Mouse (Mus musculus) hindbrain, embryonic 12.5 days (tissue): ENCODE data around the gene Pbp2. TPM values are rescaled to one million over a fixed set of nuclear protein-coding genes. Genes with fewer than 3 reads are reported as not detected.

Experiments used
- ATAC-seq: fragments of 200-750 bp; cut with Nextera tagmentation; 2 replicates; pipeline ENCODE4 v1.8.0; 2017; ENCODE audit warnings: moderate TSS enrichment; ENCODE audit not compliant: low FRiP score
- H3K27ac ChIP-seq: fragments of 300-500 bp; sonication (generic); 2 replicates; pipeline ENCODE4 v1.5.1; 2016; ENCODE audit warnings: mild to moderate bottlenecking
- H3K27me3 ChIP-seq: fragments of 300-500 bp; sonication (generic); 2 replicates; pipeline ENCODE4 v1.6.1; 2016; ENCODE audit warnings: mild to moderate bottlenecking
- H3K36me3 ChIP-seq: fragments of 300-500 bp; sonication (generic); 2 replicates; pipeline ENCODE4 v1.6.1; 2016; ENCODE audit warnings: mild to moderate bottlenecking
- H3K4me1 ChIP-seq: fragments of 300-500 bp; sonication (generic); 2 replicates; pipeline ENCODE4 v1.6.1; 2016
- H3K4me2 ChIP-seq: fragments of 300-500 bp; sonication (generic); replicated peaks from 2 replicates; pipeline ENCODE4 v1.6.1; 2016; ENCODE audit warnings: mild to moderate bottlenecking
- H3K4me3 ChIP-seq: fragments of 300-500 bp; sonication (generic); 2 replicates; pipeline ENCODE4 v1.5.1; 2016; ENCODE audit warnings: mild to moderate bottlenecking
- H3K9ac ChIP-seq: fragments of 300-500 bp; sonication (generic); 2 replicates; pipeline ENCODE4 v1.6.1; 2016; ENCODE audit warnings: mild to moderate bottlenecking, moderate library complexity
- H3K9me3 ChIP-seq: fragments of 300-500 bp; sonication (generic); replicated peaks from 2 replicates; pipeline ENCODE4 v1.6.1; 2016; ENCODE audit warnings: mild to moderate bottlenecking
- WGBS: fragments of 180-500 bp; shearing (Covaris S2); methylation state at CpG from one replicate; pipeline ENCODE4 v1.1.7; 2016; 5-methylcytosine and 5-hydroxymethylcytosine counted together
- polyA plus RNA-seq: library from polyadenylated mRNA; unstranded; fragments of >200 nt; fragmentation: Nextera tagmentation; extraction: Ambion mirVana; gene quantifications from 2 replicates; pipeline ENCODE4 v1.2.1, GENCODE M21; 2016

Gene Pbp2
- polyA plus RNA-seq: 0.18 and 0.22 TPM in 2 replicates

DNA sequence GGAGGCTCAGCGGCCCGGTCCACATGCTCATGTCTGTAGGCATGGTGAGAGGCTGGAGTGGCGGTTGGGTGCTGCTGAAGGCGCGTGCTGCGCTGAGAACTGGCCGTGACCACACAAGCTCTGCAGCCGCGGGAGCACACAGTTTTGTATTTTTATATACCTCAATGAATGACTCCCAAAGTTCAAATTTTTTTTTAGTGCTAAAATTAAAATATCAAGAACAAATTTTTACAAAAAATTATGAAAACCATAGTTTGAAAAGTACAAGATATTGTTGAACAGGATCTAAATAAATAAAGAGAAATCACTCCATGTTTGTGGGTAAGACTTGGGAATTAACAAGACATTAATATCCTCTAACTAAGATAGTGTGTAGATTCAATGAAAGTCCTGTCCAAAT, at the start of gene Pbp2:
Gene Pbp2, minus strand, starts transcription at position 101 of the 400 bp plus-strand sequence.
- no peaks in the 10 kb centered on the region for H3K27me3 ChIP-seq
- 94% methylated on average over 9 of the region's 9 CpGs for WGBS
- no peak within 1 kb of the TSS for H3K27ac ChIP-seq
- H3K4me2 ChIP-seq: no peak within 1 kb of the TSS
- H3K4me1 ChIP-seq: 0 out of 2 replicates have a peak, but pooled peaks cover 3% of the 10 kb centered on the region
- ATAC-seq: no peak
- no peaks in the 10 kb centered on the region for H3K9me3 ChIP-seq
- no peak within 1 kb of the TSS for H3K9ac ChIP-seq
- no peak within 1 kb of the TSS for H3K4me3 ChIP-seq
- no peaks in the 10 kb centered on the region for H3K36me3 ChIP-seq

DNA sequence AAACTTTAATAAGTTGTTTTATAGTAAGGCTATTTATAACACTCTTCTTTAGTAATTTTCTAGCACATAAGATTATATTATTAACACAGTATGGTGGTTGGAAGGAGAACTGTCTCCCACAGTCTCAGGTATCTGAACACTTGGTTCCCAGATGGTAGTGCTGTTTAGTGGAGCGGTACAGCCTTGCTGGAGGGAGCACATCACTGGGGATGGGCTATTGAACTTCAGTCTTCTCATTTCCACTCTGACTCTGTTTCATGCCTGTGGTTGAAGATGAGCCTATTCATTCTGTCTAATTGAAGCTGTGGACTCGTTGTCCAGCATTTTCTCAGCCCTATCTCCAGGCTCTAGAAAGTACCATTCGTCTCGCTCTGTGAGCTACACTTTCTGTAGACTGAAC, 44.7 kb upstream of the Pbp2 start:
- H3K36me3 ChIP-seq: no peaks in the 10 kb centered on the region
- H3K9ac ChIP-seq: no peak overlapping the region
- 0 out of 2 replicates have a peak, but pooled peaks cover 4% of the 10 kb centered on the region for H3K4me1 ChIP-seq
- H3K9me3 ChIP-seq: no peaks in the 10 kb centered on the region
- no peak overlapping the region for H3K4me3 ChIP-seq
- 88% methylated on average over 4 of the region's 4 CpGs for WGBS
- H3K4me2 ChIP-seq: no peak overlapping the region
- no peak for ATAC-seq
- H3K27me3 ChIP-seq: no peaks in the 10 kb centered on the region
- no peak overlapping the region for H3K27ac ChIP-seq

DNA sequence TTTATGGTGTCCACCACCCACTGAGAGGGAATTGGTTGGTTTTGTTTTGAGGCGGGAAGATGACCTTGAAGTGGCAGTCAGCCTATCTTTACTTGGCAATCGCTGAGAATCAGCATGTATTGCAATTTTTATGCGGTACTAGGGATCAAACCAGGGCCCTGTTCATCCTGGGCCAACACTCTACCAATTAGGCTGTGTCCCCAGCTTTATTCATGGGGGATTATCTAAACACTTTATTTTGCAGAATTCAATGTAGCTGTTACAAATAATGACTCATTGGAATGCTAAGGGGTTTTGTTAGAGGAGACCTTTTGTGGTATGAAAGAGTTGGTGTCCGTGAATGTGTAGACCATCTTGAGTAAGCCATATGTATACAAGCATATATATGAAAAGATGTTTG, 42.3 kb upstream of the Pbp2 start:
- H3K4me1 ChIP-seq: 0 out of 2 replicates have a peak, but pooled peaks cover 4% of the 10 kb centered on the region
- no peaks in the 10 kb centered on the region for H3K36me3 ChIP-seq
- no peaks in the 10 kb centered on the region for H3K9me3 ChIP-seq
- no peak for ATAC-seq
- H3K4me2 ChIP-seq: no peak overlapping the region
- no peak overlapping the region for H3K4me3 ChIP-seq
- no peak overlapping the region for H3K27ac ChIP-seq
- WGBS: 83% methylated on average over 4 of the region's 4 CpGs
- no peaks in the 10 kb centered on the region for H3K27me3 ChIP-seq
- no peak overlapping the region for H3K9ac ChIP-seq

DNA sequence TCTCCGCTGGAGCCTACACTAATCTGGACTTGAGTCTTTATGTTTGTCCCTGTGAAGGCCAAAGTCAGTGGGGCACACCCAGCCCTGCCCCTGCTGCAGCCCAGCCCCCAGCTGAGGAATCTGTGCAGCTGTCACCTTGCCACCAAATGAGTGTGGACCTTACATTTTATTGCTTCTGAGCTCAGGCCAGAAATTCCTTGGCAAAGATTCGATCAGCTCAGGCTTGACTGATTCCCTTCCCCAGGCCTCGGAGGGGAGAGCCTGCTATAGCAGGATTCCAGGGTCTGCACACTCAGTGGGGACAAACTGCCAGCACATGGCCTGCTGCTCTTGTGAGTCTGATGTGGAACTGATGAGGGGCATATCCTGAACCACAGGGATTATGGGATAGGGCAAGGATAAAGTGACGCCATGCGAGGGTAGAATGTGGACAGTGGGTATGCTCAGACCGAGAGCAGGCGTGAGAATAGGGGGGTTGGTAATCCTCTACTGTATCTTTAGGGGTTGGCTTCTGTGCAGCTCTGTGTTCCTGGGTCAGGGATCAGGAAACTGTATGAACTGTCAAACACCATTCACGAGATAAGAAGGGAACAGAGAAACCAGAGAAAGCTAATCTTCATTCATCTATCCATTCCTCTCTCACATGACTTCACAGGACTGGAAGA, 41.6 kb upstream of the Pbp2 start:
- Histone ChIP-seq H3K4me2 (no peak overlapping the region), H3K27ac (peak overlapping the region; percentile 44; the same call in 1 of the 2 replicates), H3K9me3 (no peaks in the 10 kb centered on the region), H3K27me3 (no peaks in the 10 kb centered on the region), H3K4me3 (no peak overlapping the region), H3K4me1 (0 out of 2 replicates have a peak, but pooled peaks cover 4% of the 10 kb centered on the region), H3K36me3 (no peaks in the 10 kb centered on the region), H3K9ac (no peak overlapping the region)
- 75% methylated on average over 8 of the region's 8 CpGs for WGBS
- ATAC-seq: no peak

DNA sequence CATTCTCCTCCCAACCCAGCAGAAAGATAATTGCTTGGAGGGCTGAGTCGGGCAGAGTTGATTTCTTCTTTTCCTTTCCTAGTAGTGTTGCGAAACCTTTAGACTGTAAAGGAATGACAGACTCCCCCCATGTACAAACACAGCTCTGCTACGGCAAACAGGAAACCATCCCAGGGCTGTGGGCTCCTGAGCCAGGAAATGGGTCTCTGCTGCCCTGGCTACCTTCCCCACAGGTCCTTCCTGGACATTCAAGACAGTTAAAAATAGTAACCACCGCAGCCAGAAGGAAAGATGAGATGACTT, 30.8 kb upstream of the Pbp2 start:
- no peak overlapping the region for H3K4me2 ChIP-seq
- no peak for ATAC-seq
- WGBS: 73% methylated on average over 4 of the region's 4 CpGs

DNA sequence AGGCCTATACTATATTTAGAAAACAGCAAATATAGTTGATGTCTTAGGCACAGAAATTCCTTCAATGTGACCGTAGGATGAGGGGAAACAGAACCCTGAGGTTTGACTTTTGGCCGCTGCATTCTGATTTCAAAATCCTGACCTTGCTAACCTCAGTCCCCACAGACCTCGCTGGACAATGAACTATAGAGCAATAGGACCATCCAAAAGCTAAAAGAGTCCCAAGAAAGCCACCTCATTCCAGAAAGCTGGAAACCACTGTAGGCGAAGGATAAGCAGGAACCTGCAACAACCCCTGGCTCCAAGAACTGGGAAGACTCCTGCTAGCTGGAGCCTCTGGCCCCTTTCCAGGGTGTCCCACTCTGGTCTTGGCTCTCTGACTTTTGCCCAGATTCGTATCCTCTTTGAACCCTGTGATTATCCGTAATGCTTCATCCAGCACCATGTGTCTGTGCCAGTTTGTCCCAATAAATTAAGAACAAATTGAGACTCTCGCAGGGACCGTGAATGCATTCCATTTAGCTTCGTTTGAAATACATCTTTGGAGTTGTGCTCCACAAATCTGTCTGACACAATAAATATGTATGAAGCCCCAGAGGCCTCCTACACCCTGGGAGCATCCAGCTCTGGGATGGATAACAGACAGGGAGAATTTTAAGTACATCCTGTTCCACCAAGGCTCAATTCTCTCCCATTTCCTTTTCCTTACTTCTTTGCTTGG, 30.3 kb upstream of the Pbp2 start:
- no peak for ATAC-seq
- 80% methylated on average over 9 of the region's 9 CpGs for WGBS

More for the DNA sequence above, 30.8 kb upstream of the Pbp2 start:
- H3K27me3 ChIP-seq: no peaks in the 10 kb centered on the region
- H3K27ac ChIP-seq: no peak overlapping the region
- H3K4me3 ChIP-seq: no peak overlapping the region
- H3K9ac ChIP-seq: no peak overlapping the region
- H3K9me3 ChIP-seq: no peaks in the 10 kb centered on the region
- H3K4me1 ChIP-seq: no peaks in the 10 kb centered on the region
- H3K36me3 ChIP-seq: no peaks in the 10 kb centered on the region

DNA sequence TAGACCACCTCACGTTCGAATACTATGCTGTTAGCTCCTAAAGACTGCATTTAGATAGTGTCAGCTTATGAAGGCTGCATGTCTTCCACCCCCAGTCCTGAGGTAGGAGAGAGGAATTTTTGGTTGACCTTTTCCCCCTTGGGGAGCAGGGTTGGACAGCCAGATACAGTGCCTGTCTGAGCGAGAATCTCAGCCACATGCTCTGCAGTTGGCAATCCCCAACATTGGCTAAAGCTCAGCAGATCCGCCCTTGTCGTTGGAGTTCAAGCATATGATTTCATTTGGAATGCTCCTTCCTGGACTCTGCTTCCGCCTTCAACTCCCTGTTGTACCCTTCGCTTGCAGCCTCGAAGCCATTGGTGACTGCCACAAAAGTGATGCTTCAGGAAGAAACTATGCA, 26.2 kb upstream of the Pbp2 start:
- Histone ChIP-seq H3K4me2 (no peak overlapping the region), H3K27ac (no peak overlapping the region), H3K4me3 (no peak overlapping the region), H3K27me3 (no peaks in the 10 kb centered on the region), H3K36me3 (no peaks in the 10 kb centered on the region), H3K9ac (no peak overlapping the region), H3K4me1 (peaks cover 22% of the 10 kb centered on the region), H3K9me3 (no peaks in the 10 kb centered on the region)
- ATAC-seq: no peak
- 88% methylated on average over 8 of the region's 8 CpGs for WGBS

More for the DNA sequence above, 30.3 kb upstream of the Pbp2 start:
- no peaks in the 10 kb centered on the region for H3K36me3 ChIP-seq
- H3K4me2 ChIP-seq: no peak overlapping the region
- H3K27me3 ChIP-seq: no peaks in the 10 kb centered on the region
- H3K9me3 ChIP-seq: no peaks in the 10 kb centered on the region
- no peak overlapping the region for H3K4me3 ChIP-seq
- H3K9ac ChIP-seq: no peak overlapping the region
- H3K4me1 ChIP-seq: no peaks in the 10 kb centered on the region
- H3K27ac ChIP-seq: no peak overlapping the region

DNA sequence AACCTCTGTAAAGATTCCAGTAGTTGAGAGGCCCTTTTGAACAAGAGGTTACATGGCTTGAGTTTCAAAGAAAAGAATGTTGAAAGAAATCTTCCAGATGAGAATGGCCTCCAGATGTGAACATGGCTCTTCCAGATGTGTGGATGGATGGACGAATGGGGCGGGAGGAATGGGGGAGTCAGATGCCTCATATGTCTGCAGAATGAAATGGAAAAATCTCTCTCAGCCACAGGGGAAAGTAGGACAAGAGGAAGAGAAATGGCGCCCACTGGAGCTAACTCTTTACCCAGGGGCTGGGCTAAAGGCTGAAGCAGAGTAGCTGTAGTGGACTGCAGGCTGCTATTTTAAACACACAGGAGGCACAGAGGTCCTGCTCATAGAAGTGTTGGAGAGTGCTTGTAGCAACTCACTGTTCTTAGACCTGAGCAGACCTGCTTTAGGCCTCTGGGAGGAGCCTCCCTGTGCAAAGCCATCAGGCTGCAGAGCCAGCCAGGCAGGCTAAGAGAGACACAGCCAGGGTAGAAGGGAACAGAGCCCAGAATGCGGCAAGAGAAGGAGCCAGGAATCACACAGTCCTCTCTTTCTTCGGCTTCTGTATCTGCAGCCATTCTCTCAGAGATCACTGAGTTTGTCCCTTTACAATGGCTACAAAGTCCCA, 23.9 kb upstream of the Pbp2 start:
- Histone ChIP-seq H3K9ac (no peak overlapping the region), H3K27me3 (no peaks in the 10 kb centered on the region), H3K4me1 (peaks cover 22% of the 10 kb centered on the region), H3K4me2 (no peak overlapping the region), H3K27ac (peak overlapping the region; percentile 77), H3K9me3 (no peaks in the 10 kb centered on the region), H3K36me3 (no peaks in the 10 kb centered on the region), H3K4me3 (no peak overlapping the region)
- no peak for ATAC-seq
- WGBS: 57% methylated on average over 5 of the region's 5 CpGs

DNA sequence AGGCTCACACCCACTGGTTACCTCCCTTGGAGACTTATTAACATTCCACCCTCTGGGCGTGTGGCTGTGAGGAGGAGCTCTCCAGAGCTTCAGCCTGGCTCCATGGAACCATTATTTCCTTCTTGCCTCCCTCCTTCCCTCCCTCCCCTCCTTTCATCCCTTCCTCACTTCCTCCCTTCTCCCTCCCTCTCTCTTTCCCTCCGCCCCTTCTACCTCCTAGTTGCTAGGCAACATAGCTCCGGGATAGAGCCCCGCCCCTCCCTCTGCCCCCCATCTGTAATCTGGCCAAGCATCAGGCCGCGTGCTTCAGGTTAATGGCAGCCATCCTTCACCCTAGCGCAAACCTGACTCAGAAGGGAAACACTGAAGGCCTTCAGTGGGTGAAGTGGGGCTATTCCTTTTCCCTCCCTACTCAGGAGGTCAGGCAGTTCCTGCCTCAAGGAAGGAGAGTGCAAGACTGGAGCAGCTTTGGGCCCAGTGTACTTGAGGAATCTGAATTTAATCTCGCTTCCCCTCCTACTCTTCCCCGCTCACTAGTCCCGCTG, 22.6 kb upstream of the Pbp2 start:
- no peaks in the 10 kb centered on the region for H3K27me3 ChIP-seq
- H3K27ac ChIP-seq: peak overlapping the region; percentile 78
- H3K9ac ChIP-seq: 0 out of 2 replicates have a peak overlapping the region, but pooled peaks have one; percentile 27
- H3K9me3 ChIP-seq: no peaks in the 10 kb centered on the region
- H3K4me2 ChIP-seq: peak overlapping the region; percentile 34
- ATAC-seq: peak; percentile 72
- H3K4me3 ChIP-seq: no peak overlapping the region
- 22% methylated on average over 10 of the region's 10 CpGs for WGBS
- H3K36me3 ChIP-seq: no peaks in the 10 kb centered on the region
- H3K4me1 ChIP-seq: peaks cover 22% of the 10 kb centered on the region

DNA sequence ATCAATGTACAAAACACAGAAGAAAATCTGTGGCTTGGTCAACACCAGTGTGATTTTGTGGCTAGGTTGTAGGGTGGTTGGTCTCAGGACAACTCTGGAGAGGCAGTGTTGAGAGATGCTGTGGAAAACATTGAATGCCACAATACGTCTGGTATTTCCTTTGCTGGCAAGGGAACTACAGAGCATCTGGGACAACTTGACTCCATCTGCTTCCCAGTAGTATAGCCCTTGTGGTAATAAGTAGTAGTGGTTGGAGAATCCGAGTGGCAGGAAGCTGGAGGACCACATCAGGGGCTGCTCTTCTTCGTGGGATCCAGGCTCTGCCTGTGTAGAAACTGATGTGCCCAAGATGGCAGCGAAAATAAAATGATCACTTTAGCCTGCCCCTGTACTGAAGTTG, 21.7 kb upstream of the Pbp2 start:
- 82% methylated on average over 4 of the region's 4 CpGs for WGBS
- no peaks in the 10 kb centered on the region for H3K9me3 ChIP-seq
- H3K27ac ChIP-seq: no peak overlapping the region
- no peak overlapping the region for H3K9ac ChIP-seq
- H3K36me3 ChIP-seq: no peaks in the 10 kb centered on the region
- H3K4me3 ChIP-seq: no peak overlapping the region
- H3K4me2 ChIP-seq: no peak overlapping the region
- peaks cover 22% of the 10 kb centered on the region for H3K4me1 ChIP-seq
- H3K27me3 ChIP-seq: no peaks in the 10 kb centered on the region
- ATAC-seq: no peak

DNA sequence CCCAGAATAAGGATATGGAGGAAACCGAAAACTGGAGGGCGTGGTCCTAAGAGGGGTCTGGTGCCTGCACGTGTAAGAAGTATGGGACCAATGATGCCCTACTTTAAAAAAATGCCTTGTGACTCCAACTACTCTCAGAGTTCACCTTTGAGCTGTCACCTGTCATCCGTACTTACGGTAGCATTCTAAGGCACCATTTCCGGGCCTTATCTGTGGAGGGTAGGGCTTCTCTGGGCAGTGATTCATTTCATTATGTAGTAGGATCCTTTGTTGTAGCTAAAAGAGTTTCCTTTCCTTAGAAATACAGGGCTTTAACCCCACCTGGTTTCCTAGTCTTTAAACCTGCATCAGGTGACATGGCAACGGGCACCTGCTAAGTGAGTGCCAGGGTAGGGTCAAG, 16.6 kb upstream of the Pbp2 start:
- ATAC-seq: no peak
- no peak overlapping the region for H3K9ac ChIP-seq
- no peaks in the 10 kb centered on the region for H3K9me3 ChIP-seq
- H3K4me2 ChIP-seq: no peak overlapping the region
- H3K27ac ChIP-seq: no peak overlapping the region
- H3K4me1 ChIP-seq: peaks cover 7% of the 10 kb centered on the region; the same call in 1 of the 2 replicates
- 91% methylated on average over 7 of the region's 7 CpGs for WGBS
- H3K4me3 ChIP-seq: no peak overlapping the region
- no peaks in the 10 kb centered on the region for H3K27me3 ChIP-seq
- H3K36me3 ChIP-seq: no peaks in the 10 kb centered on the region

DNA sequence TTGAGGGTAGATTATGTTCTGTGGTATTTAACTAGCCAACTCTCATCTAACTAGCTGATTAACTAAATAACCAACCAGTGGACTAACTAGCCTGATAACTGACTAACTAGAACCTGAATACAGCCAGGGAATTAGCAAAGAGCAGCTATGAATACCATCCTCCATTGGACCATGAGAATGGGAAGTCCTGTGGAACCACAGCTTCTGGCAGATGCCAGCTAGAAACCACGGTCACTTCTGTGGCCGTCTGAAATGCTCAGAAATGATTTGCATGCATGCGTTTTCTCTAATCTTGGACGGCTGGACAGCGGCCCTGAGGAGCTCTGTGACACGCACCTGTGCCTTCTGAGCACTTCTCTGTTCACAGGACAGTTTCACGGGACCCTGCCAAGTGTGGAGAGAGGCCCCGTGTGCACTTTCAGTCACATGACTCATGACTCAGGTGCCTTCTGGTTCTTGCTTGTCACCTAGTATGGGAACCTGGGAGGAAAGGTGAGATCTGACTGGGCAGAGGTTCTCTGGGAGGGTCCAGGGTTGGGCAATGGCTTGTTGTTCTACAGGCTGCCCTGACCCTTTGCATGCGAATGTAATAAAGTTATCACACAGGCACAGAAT, 14.6 kb upstream of the Pbp2 start:
- no peaks in the 10 kb centered on the region for H3K36me3 ChIP-seq
- no peak for ATAC-seq
- peaks cover 7% of the 10 kb centered on the region; the same call in 1 of the 2 replicates for H3K4me1 ChIP-seq
- H3K27ac ChIP-seq: no peak overlapping the region
- no peaks in the 10 kb centered on the region for H3K9me3 ChIP-seq
- no peak overlapping the region for H3K4me3 ChIP-seq
- H3K9ac ChIP-seq: no peak overlapping the region
- WGBS: 83% methylated on average over 9 of the region's 9 CpGs
- no peak overlapping the region for H3K4me2 ChIP-seq
- no peaks in the 10 kb centered on the region for H3K27me3 ChIP-seq
